Mouse (Mus musculus) thymus, adult 2 months (tissue): ENCODE results near the gene 4932438A13Rik.

Source experiments
- CTCF ChIP-seq: fragments of 200-500 bp; IDR thresholded peaks from 2 replicates; pipeline ENCODE4 v1.5.1; 2012; ENCODE audit warnings: mild to moderate bottlenecking, control low read depth, low read length, moderate library complexity, borderline replicate concordance; ENCODE audit not compliant: control insufficient read depth, poor library complexity, insufficient read depth; ENCODE audit errors: extremely low read depth
- POLR2A ChIP-seq: fragments of 200-500 bp; IDR thresholded peaks from 2 replicates; pipeline ENCODE4 v1.6.1; 2012; ENCODE audit warnings: mild to moderate bottlenecking, low read length, control low read depth, moderate library complexity; ENCODE audit not compliant: control insufficient read depth, poor library complexity, insufficient read depth; ENCODE audit errors: extremely low read depth

GRCm38 (mm10) chr3:36861411-36862410 is 1.2 kb upstream of the 4932438A13Rik start:
- TF ChIP-seq POLR2A (no peak), CTCF (no peak)
